Mouse (Mus musculus) liver, adult 2 months (tissue): ENCODE results near the gene Nbl1. TPM values are rescaled to one million over a fixed set of nuclear protein-coding genes. Genes with fewer than 3 reads are reported as not detected.

Experiments used
- DNase-seq: peaks from one replicate; pipeline ENCODE4 v3.0.0-alpha.2; 2011; ENCODE audit warnings: low read depth, low spot score; ENCODE audit errors: extremely low read depth
- H3K27ac ChIP-seq: fragments of 200-500 bp; replicated peaks from 2 replicates; pipeline ENCODE4 v1.5.1; 2012; ENCODE audit warnings: low read depth, mild to moderate bottlenecking, control low read depth, inconsistent platforms, low read length; ENCODE audit not compliant: insufficient read depth
- H3K27me3 ChIP-seq: fragments of 200-500 bp; 2 replicates; pipeline ENCODE4 v1.6.1; 2012; ENCODE audit warnings: mild to moderate bottlenecking, moderate library complexity, low read length, inconsistent platforms; ENCODE audit not compliant: control insufficient read depth, insufficient read depth
- H3K36me3 ChIP-seq: fragments of 200-500 bp; 2 replicates; pipeline ENCODE4 v1.6.1; 2012; ENCODE audit warnings: low read length, inconsistent platforms; ENCODE audit not compliant: control insufficient read depth, insufficient read depth
- H3K4me1 ChIP-seq: fragments of 200-500 bp; 2 replicates; pipeline ENCODE4 v1.6.1; 2011; ENCODE audit warnings: low read length; ENCODE audit not compliant: control insufficient read depth, insufficient read depth
- H3K4me3 ChIP-seq: fragments of 200-500 bp; 2 replicates; pipeline ENCODE4 v1.5.1; 2011; ENCODE audit warnings: low read depth, mild to moderate bottlenecking, control low read depth, low read length, moderate library complexity; ENCODE audit not compliant: insufficient read depth
- H3K79me2 ChIP-seq: fragments of 200-500 bp; 2 replicates; pipeline ENCODE4 v1.6.1; 2012; ENCODE audit warnings: inconsistent platforms, mild to moderate bottlenecking, low read length, moderate library complexity; ENCODE audit not compliant: control insufficient read depth, insufficient read depth
- H3K9ac ChIP-seq: fragments of 200-500 bp; 2 replicates; pipeline ENCODE4 v1.6.1; 2012; ENCODE audit warnings: low read depth, mild to moderate bottlenecking, control low read depth, inconsistent platforms, low read length
- CTCF ChIP-seq: fragments of 200-500 bp; IDR thresholded peaks from 2 replicates; pipeline ENCODE4 v1.5.1; 2011; ENCODE audit warnings: low read depth, low read length, control low read depth
- POLR2A ChIP-seq: fragments of 200-500 bp; IDR thresholded peaks from 2 replicates; pipeline ENCODE4 v1.6.1; 2011; ENCODE audit warnings: low read length, control low read depth; ENCODE audit not compliant: insufficient read depth; ENCODE audit errors: extremely low read depth
- WGBS: fragments of 180-500 bp; shearing (Covaris S2); methylation state at CpG from one replicate; pipeline ENCODE4 v1.1.7; 2018; 5-methylcytosine and 5-hydroxymethylcytosine counted together
- polyA plus RNA-seq: library from polyadenylated mRNA; depleted of rRNA; stranded (reverse); fragments of >200 nt; gene quantifications from 2 replicates; pipeline ENCODE4 v1.2.3, GENCODE M21; 2012; rRNA removed
- total RNA-seq: library from RNA; depleted of rRNA; stranded (reverse); fragments of >200 nt; gene quantifications from 2 replicates; pipeline ENCODE4 v1.2.3, GENCODE M21; 2014; rRNA removed

Nbl1 gene
- total and polyA plus RNA-seq, 2 experiments = 0.37 to 1.1 TPM

GRCm38 (mm10) chr4:139035799-139036198, 57.0 kb downstream of the Nbl1 start:
- no peak overlapping the region for H3K9ac ChIP-seq
- no peaks in the 10 kb centered on the region for H3K4me1 ChIP-seq
- TF ChIP-seq CTCF (no peak), POLR2A (no peak)
- H3K4me3 ChIP-seq = no peak overlapping the region
- peak; percentile 15 for DNase-seq
- no peaks in the 10 kb centered on the region for H3K79me2 ChIP-seq
- H3K36me3 ChIP-seq = peaks cover 2% of the 10 kb centered on the region
- no peak overlapping the region for H3K27ac ChIP-seq
- 90% methylated on average over 3 of the region's 3 CpGs for WGBS
- H3K27me3 ChIP-seq = no peaks in the 10 kb centered on the region

GRCm38 (mm10) chr4:139034942-139035341, 57.9 kb downstream of the Nbl1 start:
- TF ChIP-seq POLR2A = no peak
- Histone ChIP-seq H3K36me3 (peaks cover 2% of the 10 kb centered on the region), H3K9ac (no peak overlapping the region), H3K4me3 (no peak overlapping the region), H3K27ac (no peak overlapping the region), H3K27me3 (no peaks in the 10 kb centered on the region), H3K79me2 (no peaks in the 10 kb centered on the region), H3K4me1 (no peaks in the 10 kb centered on the region)
- no peak for DNase-seq
- 97% methylated on average over 3 of the region's 3 CpGs for WGBS

DNA sequence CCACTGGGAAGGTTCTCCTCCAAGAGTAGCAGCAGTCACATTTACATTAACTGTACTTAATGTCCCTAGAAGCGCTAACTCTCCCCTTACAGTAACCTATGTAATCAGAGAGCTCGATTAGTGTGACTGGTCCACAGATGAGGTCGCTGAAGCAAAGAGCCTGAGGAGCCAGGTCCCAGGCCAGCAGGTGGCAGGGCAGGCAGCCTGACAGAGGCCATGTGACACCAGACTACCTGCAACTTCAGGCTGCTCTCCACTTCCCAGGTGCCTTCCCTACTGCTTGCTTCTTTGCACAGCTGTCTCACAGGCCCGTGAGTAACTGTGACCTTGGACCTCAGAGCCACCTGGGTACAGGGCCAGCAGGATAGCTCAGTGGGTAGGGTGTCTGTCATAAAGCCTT, 58.3 kb downstream of the Nbl1 start:
- no peaks in the 10 kb centered on the region for H3K79me2 ChIP-seq
- H3K27me3 ChIP-seq = no peaks in the 10 kb centered on the region
- peaks cover 2% of the 10 kb centered on the region for H3K36me3 ChIP-seq
- WGBS = 68% methylated on average over 4 of the region's 4 CpGs
- H3K27ac ChIP-seq = no peak overlapping the region
- no peaks in the 10 kb centered on the region for H3K4me1 ChIP-seq
- DNase-seq = no peak
- no peak overlapping the region for H3K9ac ChIP-seq
- H3K4me3 ChIP-seq = no peak overlapping the region
- TF ChIP-seq CTCF (no peak), POLR2A (no peak)

DNA sequence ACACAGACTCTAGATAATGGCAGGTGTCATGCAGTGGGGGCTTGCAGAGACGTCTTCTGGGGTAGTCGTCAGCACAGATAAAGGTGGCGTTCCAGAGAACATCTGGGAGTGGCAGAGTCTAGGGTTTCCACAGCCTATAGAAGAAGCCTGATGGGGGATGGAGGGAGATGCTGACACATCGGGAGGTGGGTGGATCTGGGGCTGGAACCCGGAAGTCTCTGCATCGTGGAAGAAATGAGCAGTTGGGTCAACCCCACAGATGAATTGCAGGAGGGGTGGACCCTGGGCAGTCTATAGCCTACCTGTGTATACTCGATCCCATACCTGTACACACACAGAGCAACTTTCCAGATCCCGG, 58.8 kb downstream of the Nbl1 start:
- no peak for TF ChIP-seq CTCF
- no peak for TF ChIP-seq POLR2A
- Histone ChIP-seq H3K9ac (no peak overlapping the region), H3K36me3 (peaks cover 2% of the 10 kb centered on the region)

DNA sequence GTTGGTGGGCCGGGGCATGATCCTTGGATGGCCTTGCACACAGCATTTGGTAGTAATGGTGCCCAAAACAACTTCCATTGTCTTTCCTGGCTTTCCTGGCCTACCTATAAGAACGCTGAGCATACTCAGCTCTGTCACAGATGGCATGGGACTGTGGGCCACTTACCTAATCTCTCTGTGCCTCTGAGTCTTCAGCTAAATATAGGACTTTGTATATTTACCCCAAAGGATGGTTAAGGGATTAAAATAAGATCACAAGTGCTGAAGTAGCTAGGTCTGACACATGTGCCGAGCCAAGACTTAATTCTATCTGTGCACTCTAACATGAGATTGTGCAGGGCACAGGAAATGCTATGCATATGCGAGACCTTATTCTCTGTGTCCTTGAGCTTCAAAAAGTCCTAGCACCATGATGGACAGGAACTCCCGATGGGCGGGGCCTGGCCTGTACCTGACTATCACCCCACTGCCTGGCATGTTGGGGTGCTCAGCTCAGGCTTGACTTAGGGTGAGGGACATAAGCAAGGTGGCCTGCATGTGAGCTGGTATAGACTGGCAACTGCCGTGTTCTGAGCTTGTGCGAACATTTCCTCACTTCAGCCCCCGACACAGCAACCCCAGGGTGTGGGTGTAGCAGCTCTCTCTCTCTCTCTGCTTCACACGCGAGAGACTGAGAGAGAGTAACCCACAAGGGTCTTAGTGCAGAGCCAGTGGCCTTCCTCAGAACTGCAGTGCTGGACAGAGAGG, 59.4 kb downstream of the Nbl1 start:
- Histone ChIP-seq H3K36me3 (peaks cover 2% of the 10 kb centered on the region), H3K4me3 (no peak overlapping the region), H3K27ac (no peak overlapping the region), H3K4me1 (no peaks in the 10 kb centered on the region), H3K79me2 (no peaks in the 10 kb centered on the region), H3K27me3 (no peaks in the 10 kb centered on the region), H3K9ac (no peak overlapping the region)
- WGBS = 90% methylated on average over 11 of the region's 11 CpGs
- DNase-seq = no peak
- TF ChIP-seq POLR2A = no peak
- no peak for TF ChIP-seq CTCF

More for the DNA sequence above, 58.8 kb downstream of the Nbl1 start:
- WGBS = 90% methylated on average over 8 of the region's 8 CpGs
- no peaks in the 10 kb centered on the region for H3K4me1 ChIP-seq
- H3K27ac ChIP-seq = no peak overlapping the region
- DNase-seq = no peak
- H3K79me2 ChIP-seq = no peaks in the 10 kb centered on the region
- no peaks in the 10 kb centered on the region for H3K27me3 ChIP-seq
- no peak overlapping the region for H3K4me3 ChIP-seq

DNA sequence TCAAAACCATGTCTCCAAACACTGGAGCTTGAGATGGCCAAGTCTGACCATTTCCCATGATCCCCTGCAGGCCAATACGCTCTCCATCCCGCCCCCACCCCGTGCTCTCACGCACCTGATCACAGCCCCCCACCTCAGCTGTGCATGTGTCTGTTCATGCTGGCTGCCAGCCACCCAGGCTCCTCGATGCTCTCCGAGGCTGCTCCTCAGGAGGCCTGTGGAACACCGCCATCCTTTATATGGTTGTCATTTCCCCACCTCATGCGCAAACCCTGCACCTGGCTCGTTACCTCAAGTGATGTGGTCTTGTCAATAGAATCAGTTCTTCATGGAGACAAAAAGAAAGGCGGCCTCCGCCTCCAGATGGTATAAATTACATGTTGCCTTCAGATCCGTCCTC, 60.3 kb downstream of the Nbl1 start:
- H3K9ac ChIP-seq = no peak overlapping the region
- 95% methylated on average over 12 of the region's 12 CpGs for WGBS
- DNase-seq = no peak

More for the DNA sequence above, 60.3 kb downstream of the Nbl1 start:
- no peaks in the 10 kb centered on the region for H3K4me1 ChIP-seq
- TF ChIP-seq CTCF = no peak
- TF ChIP-seq POLR2A = no peak
- no peaks in the 10 kb centered on the region for H3K79me2 ChIP-seq
- H3K36me3 ChIP-seq = peaks cover 2% of the 10 kb centered on the region
- no peak overlapping the region for H3K27ac ChIP-seq
- no peaks in the 10 kb centered on the region for H3K27me3 ChIP-seq
- H3K4me3 ChIP-seq = no peak overlapping the region

Other genes with a start within 250 kb of the Nbl1 start
- gene Pla2g5, start 229.5 kb downstream of the Nbl1 start, total RNA-seq = 0.13 TPM in 1 of 2 replicates, not detected in the other
- gene Pla2g5, start 229.5 kb downstream of the Nbl1 start, polyA plus RNA-seq = not detected in 2 replicates
- not detected in 2 replicates for gene Gm13030, start 219.0 kb downstream of the Nbl1 start, total RNA-seq
- not detected in 2 replicates for gene Gm13030, start 219.0 kb downstream of the Nbl1 start, polyA plus RNA-seq
- not detected in 2 replicates for gene Pla2g2e, start 215.1 kb downstream of the Nbl1 start, total RNA-seq
- gene Pla2g2e, start 215.1 kb downstream of the Nbl1 start, polyA plus RNA-seq = not detected in 2 replicates
- gene Otud3, start 179.0 kb downstream of the Nbl1 start, total RNA-seq = 4.1 and 5.6 TPM in 2 replicates
- 4.1 and 5.1 TPM in 2 replicates for gene Otud3, start 179.0 kb downstream of the Nbl1 start, polyA plus RNA-seq
- gene Rnf186, start 125.9 kb downstream of the Nbl1 start, total RNA-seq = 5.5 and 13.4 TPM in 2 replicates
- 24.5 and 25.8 TPM in 2 replicates for gene Rnf186, start 125.9 kb downstream of the Nbl1 start, polyA plus RNA-seq
- 10.2 and 12.6 TPM in 2 replicates for gene Tmco4, start 120.1 kb downstream of the Nbl1 start, total RNA-seq
- gene Tmco4, start 120.1 kb downstream of the Nbl1 start, polyA plus RNA-seq = 14.6 and 15.3 TPM in 2 replicates
- not detected in 2 replicates for gene Htr6, start 17.4 kb downstream of the Nbl1 start, total RNA-seq
- not detected in 2 replicates for gene Htr6, start 17.4 kb downstream of the Nbl1 start, polyA plus RNA-seq
- gene Minos1, start 38.1 kb upstream of the Nbl1 start, total RNA-seq = 45.2 and 55.5 TPM in 2 replicates
- 26.3 and 29.7 TPM in 2 replicates for gene Minos1, start 38.1 kb upstream of the Nbl1 start, polyA plus RNA-seq
- 51.4 and 58.5 TPM in 2 replicates for gene Capzb, start 99.9 kb upstream of the Nbl1 start, total RNA-seq
- 52.6 and 56.4 TPM in 2 replicates for gene Capzb, start 99.9 kb upstream of the Nbl1 start, polyA plus RNA-seq
- gene Pqlc2, start 217.7 kb upstream of the Nbl1 start, total RNA-seq = 6.1 and 13.0 TPM in 2 replicates
- 37.2 and 42.8 TPM in 2 replicates for gene Pqlc2, start 217.7 kb upstream of the Nbl1 start, polyA plus RNA-seq
- 142 and 183 TPM in 2 replicates for gene Akr7a5, start 217.8 kb upstream of the Nbl1 start, total RNA-seq
- 144 and 155 TPM in 2 replicates for gene Akr7a5, start 217.8 kb upstream of the Nbl1 start, polyA plus RNA-seq